Mouse (Mus musculus): ENCODE results near the gene Ndrg2.

Ndrg2 gene

GRCm38 (mm10) chr14:51913062-51913959 lies 647 bp downstream of the Ndrg2 start:
- in situ Hi-C loops (cut with MboI) = no loop called here

DNA sequence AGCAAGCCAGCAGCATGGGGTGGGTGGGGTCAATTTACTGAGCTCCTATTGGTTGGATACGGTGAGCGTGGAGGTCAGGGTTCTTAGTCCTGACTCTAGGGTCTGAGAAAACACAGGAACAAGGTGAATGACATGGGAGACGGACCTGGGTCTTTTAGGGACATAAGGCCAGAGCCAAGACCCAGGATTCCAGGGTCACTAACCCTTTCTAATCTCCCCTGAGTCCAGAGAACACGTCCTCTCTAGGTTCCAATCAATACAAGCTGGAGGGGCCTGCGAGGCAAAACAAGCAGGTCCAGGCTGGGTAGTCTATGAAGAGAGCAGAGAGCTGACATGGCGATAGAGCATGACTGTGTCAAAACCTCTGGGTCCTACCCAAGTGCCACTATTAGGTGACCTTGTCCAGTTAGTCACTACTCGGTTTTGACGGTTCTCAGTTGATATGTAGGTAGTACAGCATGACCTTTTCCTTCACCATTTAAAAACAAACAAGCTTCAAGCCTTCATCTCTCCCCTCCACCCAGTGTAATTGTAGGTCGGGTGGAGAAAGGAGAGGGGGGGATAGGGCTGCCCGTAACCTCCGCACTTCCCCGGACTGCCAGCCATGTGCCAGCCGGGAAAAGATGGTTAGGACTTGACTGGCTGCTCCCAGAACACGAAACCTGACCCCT lies 1.4 kb downstream of the Ndrg2 start:
- in situ Hi-C loops (cut with MboI) = no loop called here

GRCm38 (mm10) chr14:51911301-51911700 lies 2.7 kb downstream of the Ndrg2 start:
- in situ Hi-C loops (cut with MboI) = no loop called here

GRCm38 (mm10) chr14:51906102-51906501 lies 7.9 kb downstream of the Ndrg2 start:
- in situ Hi-C loops (cut with MboI) = no loop called here

DNA sequence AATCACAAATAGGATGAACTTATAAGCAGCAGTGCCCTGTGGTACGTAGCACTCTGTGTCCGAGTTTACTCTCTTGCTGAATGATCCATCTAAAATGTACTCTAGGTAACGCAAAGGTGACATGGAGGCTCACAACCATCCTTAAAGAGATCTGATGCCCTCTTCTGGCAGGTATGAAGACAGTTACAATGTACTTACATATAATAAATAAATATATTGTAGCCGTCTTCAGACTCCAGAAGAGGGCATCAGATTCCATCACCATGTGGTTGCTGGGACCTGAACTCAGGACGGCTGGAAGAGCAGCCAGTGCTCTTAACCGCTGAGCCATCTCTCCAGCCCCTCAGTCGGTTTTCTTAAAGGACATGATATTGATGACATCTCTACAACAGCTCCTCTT lies 9.3 kb downstream of the Ndrg2 start:
- in situ Hi-C loops (cut with MboI) = no loop called here

- in situ Hi-C loops (cut with MboI) = no loop called here
These were observed 10.2 kb downstream of the Ndrg2 start for GRCm38 (mm10) chr14:51903782-51904181.

DNA sequence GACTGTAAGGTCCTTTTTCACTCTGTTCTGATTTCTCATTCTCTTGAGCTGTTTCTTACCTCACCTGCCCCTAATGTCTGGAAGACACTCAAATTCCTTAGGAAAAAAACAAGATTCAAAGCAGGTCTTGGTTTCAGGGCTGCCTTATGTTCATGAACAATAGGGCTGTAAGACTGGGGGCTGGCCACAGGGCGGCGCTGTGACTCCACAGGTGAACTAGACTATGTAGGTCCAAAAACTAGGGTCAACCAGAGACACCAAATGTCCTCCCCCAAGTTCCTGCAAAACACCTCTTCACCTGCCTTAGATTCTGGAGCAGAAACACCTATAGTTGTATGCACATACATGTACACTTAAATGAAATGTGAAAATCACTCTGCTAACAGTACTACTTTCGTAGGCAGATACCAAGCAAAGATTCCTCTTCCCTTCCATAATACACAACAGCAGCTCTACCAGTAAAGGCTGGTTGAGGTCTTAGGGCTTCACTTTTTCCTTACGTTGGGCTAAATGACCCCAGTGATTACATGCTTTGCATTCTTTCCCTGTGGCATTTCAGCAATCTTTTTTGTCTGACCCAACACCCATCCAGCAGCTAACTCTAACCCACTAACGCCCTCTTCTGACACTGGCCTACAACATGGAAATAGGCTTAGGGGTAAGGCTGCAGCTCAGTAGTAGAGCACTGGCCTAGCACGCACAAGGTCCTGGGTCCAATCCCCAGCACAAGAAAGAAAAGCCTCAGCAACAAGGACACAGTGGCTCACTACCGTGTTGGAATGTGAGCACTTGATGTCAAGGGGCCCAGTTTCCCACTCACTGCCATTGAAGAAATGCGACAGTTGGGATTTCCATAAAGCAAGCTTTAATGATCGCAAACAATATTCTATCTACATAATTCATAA lies 10.9 kb downstream of the Ndrg2 start:
- in situ Hi-C loops (cut with MboI) = no loop called here

- in situ Hi-C loops (cut with MboI) = loop anchor here (5.0 to 25.0 kb wide), 2 partner anchors 123 to 413 kb away; partner anchors contain the start of genes Mettl3 and Zfp219
These were observed 14.6 kb downstream of the Ndrg2 start for GRCm38 (mm10) chr14:51899351-51899750.

DNA sequence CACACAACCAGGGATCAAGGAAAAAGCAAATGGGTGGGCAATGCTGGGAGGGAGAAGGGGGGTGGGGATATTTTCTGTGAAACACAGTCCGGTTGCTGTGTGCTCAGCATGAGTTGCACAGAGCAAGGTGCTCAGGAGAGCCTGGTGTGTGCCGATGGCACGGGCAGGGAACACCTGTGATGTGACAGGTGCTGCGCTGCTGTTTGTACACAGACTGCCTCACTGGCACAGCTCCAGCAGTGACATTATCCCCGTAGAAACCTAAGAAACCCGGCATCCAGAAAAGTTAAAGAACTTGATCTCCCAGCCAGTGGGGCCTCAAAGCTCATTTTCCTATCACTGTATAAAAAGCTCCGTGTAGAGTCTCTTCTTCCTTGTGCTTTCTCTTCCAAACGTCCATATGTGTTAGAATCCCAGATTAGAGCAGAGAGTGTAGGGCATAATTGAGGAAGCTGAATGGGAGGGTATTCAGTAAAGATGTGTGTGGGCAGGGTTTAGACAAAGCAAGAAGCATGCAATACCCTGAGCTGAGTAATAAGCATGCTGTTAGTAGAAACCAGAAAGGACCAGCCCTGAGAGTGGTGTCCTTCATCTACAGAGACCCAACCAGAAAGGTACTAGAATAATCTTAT lies 17.3 kb downstream of the Ndrg2 start:
- in situ Hi-C loops (cut with MboI) = loop anchor here (5.0 to 25.0 kb wide), 2 partner anchors 126 to 416 kb away; partner anchors contain the start of genes Mettl3 and Zfp219

DNA sequence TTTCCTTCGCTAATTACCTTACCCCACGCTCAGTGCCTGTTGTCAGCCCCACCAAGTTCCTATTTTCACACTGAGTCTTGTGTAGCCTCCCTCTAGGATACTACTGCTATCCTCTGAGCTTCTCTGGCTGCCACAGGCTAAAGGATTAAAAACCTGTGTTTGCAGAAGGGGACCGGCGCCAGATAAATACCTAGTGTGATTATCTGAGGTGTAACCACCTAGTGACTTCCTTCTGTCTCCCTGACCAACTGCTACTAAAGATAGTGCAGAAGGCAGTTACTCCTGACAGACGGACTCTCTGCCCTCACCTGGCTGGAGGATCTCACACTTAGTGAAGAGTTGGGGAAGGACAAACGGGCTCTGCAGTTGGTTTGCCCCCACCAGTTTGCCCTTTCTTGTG lies 17.9 kb downstream of the Ndrg2 start:
- in situ Hi-C loops (cut with MboI) = loop anchor here (5.0 to 25.0 kb wide), 2 partner anchors 126 to 416 kb away; partner anchors contain the start of genes Mettl3 and Zfp219

GRCm38 (mm10) chr14:51895071-51895470 lies 18.9 kb downstream of the Ndrg2 start:
- in situ Hi-C loops (cut with MboI) = loop anchor here (5.0 to 25.0 kb wide), 2 partner anchors 127 to 417 kb away; partner anchors contain the start of genes Mettl3 and Zfp219

DNA sequence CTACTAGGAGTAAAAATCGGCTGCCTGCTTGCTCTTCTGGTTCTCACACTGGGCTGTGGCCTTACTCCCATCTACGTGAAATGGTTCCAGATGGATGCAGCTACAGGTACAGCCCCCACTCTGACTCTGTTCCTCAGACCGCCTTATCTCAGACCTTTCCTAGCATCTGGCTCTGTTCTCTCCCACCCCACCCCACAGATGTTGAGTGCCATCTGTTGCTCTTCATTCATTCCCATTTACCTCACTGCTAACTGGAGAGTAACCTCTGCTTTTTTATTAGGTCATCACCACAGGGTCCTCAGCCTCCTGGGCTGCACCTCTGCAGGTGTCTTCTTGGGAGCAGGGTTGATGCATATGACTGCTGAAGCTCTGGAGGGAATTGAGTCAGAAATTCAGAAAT lies 20.1 kb downstream of the Ndrg2 start:
- in situ Hi-C loops (cut with MboI) = loop anchor here (25.0 kb wide), 1 partner anchor 418 kb away; the partner anchor contains the start of gene Mettl3

GRCm38 (mm10) chr14:51893094-51893794 lies 20.7 kb downstream of the Ndrg2 start:
- in situ Hi-C loops (cut with MboI) = loop anchor here (25.0 kb wide), 1 partner anchor 419 kb away; the partner anchor contains the start of gene Mettl3

GRCm38 (mm10) chr14:51892191-51892939 lies 21.6 kb downstream of the Ndrg2 start, which contains the start of gene Slc39a2:
Gene Slc39a2 (plus strand): TSS chr14:51892889.
- in situ Hi-C loops (cut with MboI) = loop anchor here (25.0 kb wide), 1 partner anchor 420 kb away; the partner anchor contains the start of gene Mettl3

DNA sequence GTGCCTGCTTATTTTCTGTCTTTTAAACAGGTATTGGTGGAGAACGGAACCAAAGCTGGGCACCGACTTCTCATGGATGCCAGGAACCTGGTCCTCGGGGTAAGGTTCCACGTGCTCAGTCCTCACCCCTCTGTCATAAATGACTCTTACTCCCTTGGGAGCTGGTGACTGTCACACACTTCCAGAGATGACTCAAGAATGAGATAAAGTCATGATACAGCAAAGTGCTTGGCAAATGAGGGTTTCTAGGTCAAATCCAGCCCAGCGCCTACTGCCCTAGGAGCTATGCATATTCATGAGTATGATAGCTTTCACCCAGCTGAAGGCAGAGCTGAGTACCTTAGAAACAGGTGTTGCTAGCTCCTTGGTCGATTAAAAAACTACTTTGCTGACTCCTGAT lies 24.1 kb downstream of the Ndrg2 start:
- in situ Hi-C loops (cut with MboI) = loop anchor here (25.0 kb wide), 1 partner anchor 422 kb away; the partner anchor contains the start of gene Mettl3

DNA sequence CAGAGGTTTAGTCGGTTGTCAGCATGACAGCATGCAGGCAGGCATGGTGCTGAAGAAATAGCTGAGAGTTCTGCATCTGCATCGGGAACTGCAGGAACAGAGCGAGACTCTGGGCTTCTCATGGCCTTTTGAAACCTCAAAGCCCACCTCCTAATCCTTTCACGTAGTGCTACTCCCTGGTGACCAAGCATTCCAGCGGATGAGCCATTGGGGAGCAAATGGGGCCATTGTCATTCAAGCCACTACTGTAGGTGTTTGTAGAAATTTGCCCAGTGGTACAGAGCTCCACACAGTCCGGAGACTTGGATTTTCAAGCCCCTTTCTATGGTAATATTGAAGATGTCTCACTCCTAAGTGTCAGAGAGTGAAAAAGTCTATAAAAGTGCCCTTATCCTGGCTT lies 27.9 kb downstream of the Ndrg2 start:
- in situ Hi-C loops (cut with MboI) = loop anchor here (25.0 kb wide), 1 partner anchor 426 kb away; the partner anchor contains the start of gene Mettl3

- in situ Hi-C loops (cut with MboI) = loop anchor here (25.0 kb wide), 1 partner anchor 428 kb away; the partner anchor contains the start of gene Mettl3
These were observed 29.2 kb downstream of the Ndrg2 start, which contains the start of gene Mettl17 for GRCm38 (mm10) chr14:51884598-51885331. Gene Mettl17 (plus strand): TSS chr14:51884842.

GRCm38 (mm10) chr14:51884031-51884544 lies 29.9 kb downstream of the Ndrg2 start:
- in situ Hi-C loops (cut with MboI) = loop anchor here (25.0 kb wide), 1 partner anchor 428 kb away; the partner anchor contains the start of gene Mettl3
